Mouse (Mus musculus) olfactory bulb, adult 2 months (tissue): Measurements from ENCODE around the gene Gpr18.

ENCODE experiments used
- CTCF ChIP-seq: fragments of 200-500 bp; IDR thresholded peaks from 2 replicates; pipeline ENCODE4 v1.5.1; 2012; ENCODE audit warnings: low read depth, mild to moderate bottlenecking, low read length, moderate library complexity; ENCODE audit not compliant: insufficient read depth
- POLR2A ChIP-seq: fragments of 200-500 bp; IDR thresholded peaks from 2 replicates; pipeline ENCODE4 v1.6.1; 2012; ENCODE audit warnings: mild to moderate bottlenecking, low read depth, low read length, moderate library complexity; ENCODE audit not compliant: insufficient read depth

GRCm38 (mm10) chr14:121959538-121959980, 44.0 kb upstream of the Gpr18 start:
- no peak for TF ChIP-seq CTCF
- no peak for TF ChIP-seq POLR2A
